Mouse (Mus musculus) urinary bladder, postnatal 4 days (tissue): Measurements from ENCODE around the gene Gpr68.

Source experiments
- DNase-seq, 2 experiments: peaks; one replicate each; pipeline ENCODE4 v3.0.0; 2021 to 2022; ENCODE audit warnings: low spot score in 2 of 2

Gpr68 gene

DNA sequence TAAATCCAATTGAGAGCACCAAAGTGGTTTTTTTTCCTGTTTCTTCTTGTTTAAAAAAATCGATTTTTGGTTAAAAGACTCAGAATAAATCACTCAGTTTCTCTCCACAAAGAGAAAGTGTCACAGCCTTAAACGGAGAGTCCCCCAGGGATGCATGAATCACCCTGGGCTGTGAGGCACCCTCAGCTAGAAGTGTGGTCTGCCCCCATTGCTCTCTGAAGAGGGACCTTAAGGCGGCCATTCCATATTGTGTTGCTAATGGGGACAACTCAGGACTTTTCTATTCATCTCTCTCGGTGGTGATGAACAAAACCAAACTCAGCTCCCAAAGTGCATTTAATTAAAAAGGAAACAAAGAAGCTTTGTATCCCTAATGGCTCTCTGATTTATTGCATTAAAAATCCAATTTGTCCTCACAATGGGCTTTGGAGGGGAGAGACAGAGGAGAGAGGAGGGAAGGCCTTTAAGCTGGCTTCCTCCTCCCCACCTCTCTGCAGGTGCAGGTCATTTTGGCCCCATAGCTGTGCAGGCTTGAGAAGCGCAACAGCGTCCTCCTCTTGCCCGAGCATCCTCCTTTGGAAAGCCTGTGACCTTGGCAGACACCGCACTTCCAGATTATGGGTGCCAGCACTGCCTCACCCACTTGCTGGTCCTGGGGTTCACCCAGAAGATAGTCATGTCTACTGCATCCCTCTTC lies 76.2 kb downstream of the Gpr68 start:
- no peak for DNase-seq

DNA sequence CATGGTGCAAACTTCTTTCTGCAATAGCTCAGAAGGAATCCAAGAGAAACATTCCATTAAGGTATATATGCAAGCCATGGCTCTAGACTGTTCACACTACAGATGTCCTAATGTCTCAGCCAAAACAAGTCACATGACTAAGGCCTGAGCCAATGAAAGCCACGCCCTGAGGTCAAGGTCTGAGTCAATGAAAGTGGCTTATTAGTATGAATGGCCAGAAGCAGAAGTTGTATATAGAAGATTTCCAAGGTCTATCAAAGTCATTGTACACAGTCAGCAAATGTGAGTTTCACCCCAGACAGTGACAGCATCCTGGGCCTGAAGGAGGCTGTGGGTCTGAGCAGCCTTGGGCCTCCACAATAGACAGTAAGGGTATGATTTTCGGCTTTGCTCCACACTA lies 77.0 kb downstream of the Gpr68 start:
- DNase-seq = no peak
